Mouse (Mus musculus): ENCODE data around the gene Chl1.

Chl1 gene

DNA sequence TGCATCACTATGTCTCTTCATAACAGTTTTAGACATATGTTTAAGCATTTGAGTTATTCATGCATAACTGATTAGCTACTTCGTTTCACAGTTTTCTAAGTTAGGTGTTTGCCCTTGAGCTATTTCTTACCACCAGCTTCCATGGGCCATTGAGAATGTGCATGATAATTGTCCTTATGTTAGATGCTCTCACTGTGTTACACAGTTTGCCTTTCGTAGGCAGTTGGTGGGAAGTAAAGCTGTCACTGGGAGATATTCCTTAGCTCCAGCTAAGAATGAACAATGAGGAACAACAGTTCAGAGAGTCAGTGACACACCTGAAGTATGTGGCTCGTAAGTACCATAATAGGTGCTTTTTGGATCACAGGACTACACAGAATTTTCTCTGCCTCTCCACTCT, 35.9 kb downstream of the Chl1 start:
- 41% methylated on average over 3 of the region's 3 CpGs for WGBS

DNA sequence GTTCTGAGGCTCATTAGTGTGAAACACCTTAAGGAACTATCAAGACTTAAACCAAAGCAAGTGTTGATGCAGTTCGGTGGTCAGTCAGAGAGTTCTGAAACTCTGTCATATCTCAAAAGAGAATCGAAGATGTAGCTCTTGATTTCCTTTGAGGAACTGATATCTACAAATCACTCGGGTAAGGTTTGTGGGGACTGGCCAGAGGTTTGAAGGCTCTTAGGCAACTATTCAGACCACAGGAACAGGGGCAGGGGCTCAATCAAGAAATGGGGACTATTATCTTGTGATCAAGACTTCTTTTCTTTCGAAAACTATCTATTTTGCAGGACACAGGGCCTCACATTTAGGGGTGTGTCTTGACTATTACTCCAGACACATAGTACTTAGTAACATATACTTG, 39.5 kb downstream of the Chl1 start:
- 85% methylated on average over 4 of the region's 4 CpGs for whole genome bisulfite sequencing

DNA sequence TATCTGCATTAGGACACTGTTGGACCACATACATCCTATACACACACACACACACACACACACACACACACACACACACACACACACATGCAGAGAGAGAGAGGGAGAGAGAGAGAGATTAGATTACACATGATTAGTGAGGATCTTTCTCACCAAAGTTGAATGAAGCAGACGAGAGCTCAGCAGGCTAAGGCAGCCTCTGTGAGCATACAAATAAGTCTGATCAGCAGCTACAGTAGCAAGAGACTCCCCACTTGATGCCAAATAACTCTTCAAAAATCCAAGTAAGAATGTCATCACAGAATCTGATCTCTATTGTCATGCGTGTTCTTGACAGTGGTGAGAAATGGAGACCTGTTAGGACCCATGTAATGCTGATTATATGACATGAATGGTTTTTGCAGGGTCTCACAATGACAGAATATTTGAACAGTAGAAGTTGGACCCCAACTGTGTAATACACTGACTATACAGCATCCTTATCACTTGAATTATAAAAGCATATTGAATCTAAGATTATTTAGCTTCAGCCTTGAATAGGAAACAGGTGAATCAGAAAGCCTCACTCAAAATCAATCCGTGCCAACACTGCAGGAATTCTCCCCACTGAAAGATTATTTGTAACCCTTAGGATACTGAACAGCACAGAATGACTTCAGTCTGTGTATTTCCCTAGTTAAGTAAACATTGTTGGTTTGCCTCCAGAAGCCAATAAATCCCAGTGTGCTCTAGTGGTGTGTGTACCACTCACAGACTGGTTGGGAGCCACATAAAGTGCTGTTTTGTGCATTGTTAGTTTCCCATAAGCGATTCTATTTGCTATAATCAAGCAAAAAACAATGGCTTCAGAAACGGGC, 47.9 kb downstream of the Chl1 start:
- WGBS, result 39% methylated on average over 5 of the region's 5 CpGs

DNA sequence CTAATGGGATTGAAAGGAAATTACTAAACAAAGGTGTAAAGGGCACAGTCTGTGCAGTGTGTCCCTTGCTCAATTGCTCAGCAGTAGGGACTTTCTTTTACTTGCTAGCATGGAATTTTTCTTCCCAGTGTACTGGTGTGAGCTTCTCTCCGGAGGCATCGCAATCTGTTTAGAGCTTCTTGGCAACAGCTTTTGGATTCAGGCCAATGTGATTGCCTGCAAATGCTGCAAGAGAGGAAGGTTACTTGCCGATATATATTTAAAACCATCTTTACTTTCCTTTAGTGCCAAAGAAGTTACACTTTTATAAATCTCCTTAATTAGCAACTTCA, 48.5 kb downstream of the Chl1 start:
- WGBS, result 26% methylated on average over 3 of the region's 3 CpGs

DNA sequence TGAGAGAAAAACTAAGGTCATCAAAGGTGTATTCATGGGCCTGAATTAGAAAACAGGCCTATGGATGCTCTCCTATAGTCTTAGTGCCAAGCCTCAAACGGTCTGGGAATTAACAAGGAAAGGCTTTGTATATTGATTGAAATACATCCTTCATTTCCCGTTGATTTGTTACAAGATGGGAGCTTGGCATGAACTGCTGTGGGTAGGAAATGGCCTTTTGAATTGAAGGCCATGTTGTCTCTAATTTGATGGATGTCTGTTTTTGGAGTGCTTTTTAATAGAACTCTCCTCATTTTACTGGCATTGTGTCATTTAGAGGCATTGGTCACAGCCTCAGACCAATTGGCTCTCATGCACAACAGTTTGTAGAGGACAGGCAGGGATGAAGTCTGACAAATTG, 49.0 kb downstream of the Chl1 start:
- WGBS, result 34% methylated on average over 2 of the region's 2 CpGs

DNA sequence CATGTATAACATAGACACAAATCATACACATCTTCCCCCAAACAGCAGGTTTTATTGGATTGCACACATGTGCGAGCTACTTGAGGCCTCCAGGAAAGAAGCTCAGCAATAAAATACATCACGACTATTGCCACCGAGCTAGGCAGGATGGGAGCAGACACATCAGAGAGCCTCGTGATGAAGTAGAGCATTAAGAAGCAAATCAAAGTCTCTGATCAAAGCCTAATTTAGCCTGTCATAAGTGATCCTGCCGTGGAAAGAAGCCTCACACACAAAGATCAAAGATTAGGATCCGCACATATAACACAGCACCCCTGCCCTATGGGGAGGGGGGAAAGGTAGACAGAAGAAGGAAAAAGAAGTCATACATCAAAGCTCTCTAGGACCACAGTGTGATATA, 54.4 kb downstream of the Chl1 start:
- WGBS, result 70% methylated on average over 6 of the region's 6 CpGs

DNA sequence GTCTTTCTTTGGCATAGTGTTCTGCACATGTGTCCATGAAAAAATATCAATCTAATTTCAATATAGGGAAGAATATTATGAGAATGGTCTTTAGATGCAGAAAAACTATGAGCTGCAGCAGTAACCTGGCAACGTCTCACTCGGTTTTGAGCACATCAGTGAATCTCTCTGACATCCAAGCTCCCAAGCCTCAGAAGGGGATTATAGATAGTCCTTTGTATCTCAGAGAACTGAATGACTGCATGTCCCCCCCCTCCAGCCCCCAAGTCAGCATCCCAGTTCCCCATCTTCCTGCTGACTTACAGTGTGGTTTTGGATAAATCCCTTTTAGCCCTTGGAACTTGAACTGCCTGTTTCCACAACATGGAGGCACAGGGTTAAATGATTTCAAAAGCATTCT, 56.9 kb downstream of the Chl1 start:
- 18% methylated on average over 2 of the region's 2 CpGs for WGBS

DNA sequence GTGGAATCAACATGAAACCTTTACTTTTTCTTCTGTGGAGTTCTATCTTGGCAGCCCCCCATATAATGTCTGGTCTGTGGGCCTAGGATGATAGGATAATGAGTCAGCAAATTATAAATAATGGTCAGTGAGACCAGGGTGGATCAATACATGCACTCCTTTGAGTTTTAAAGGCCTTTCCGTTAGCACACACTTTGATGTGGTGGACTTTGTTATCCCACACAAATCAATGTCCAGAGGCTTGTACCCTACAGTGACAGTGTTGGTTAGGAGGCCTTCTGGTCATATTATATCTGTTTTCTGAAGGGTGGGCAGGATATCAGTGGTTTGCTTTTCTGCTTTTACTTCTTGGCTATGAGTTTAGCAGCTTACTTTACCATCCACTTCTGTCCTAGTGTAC, 62.3 kb downstream of the Chl1 start:
- WGBS, result 87% methylated on average over 1 of the region's 1 CpGs

DNA sequence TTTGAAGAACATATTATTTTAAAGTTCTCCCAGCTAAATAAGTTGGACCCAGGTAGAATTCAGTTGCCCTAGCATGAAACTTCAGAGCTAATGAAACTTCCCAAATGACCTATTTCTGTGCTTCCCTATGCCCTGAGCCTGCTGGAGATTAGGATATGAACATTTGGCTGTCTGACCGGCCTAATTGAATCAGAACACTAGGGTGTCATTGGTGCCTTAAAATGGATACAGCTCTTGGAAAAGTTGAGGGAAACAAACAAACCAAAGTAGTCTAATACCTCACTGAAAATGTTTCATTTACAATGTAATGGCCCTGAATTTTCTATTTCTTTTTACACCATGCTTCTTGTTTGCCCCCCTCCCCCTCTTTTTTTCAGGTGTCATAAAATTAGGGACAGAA, 73.8 kb downstream of the Chl1 start:
- 89% methylated on average over 1 of the region's 1 CpGs for WGBS

DNA sequence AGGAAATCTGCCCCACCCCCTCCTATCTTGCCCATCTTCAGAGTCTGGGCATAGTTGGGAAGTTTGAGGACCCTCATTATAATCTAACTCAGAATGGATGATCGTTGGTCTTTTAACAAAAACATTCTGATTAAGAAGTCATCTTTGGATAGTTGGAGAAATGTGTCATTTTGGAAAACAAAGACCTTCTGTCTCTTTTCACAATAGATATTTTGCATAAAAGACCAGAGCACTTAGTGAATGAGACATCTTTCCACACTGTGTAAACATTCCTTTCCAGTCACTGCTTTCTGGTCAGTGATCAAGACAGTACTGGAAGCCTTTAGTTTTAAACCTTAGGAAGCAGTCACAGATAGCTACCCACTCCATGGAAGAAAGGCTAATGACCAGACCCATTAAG, 75.3 kb downstream of the Chl1 start:
- 33% methylated on average over 1 of the region's 1 CpGs for WGBS

DNA sequence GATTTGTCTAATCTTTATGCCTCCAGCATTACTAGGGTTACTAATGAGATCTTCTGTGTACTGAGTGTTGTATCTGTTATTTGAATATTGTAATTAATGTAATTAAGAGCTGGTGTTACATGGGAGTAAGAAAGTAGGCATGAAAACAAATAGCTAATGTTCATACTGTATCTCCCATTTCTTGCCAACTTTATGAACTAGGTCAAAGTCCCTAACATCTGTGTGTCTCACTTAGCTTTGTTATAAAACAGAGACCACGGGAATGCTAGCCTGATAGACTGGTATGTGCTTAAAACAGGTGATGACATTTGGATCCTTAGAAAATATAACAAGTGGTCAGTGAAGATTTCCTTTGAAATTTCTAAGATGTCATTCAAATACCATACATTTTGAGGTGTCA, 75.7 kb downstream of the Chl1 start:
- WGBS, result 66% methylated on average over 1 of the region's 1 CpGs

DNA sequence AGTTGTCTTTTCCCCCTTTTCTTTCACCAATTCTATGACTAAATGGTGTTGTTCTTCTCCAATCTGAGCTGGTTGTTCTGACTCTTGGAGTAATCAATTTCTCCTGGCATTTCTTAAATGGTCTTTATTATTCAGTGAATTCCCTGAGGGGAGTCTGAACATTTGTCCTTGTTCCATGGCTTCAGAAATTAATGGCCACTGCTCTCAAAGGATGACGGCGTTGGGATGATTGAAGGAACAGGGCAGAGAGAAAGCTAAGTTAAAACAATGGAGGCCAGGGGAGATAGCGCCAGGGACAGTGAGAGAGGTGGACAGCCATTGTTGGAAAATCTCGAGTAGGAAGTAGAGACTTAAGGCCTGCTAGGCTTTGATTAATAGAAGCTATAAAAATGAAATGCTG, 91.7 kb downstream of the Chl1 start:
- WGBS, result 52% methylated on average over 4 of the region's 4 CpGs

DNA sequence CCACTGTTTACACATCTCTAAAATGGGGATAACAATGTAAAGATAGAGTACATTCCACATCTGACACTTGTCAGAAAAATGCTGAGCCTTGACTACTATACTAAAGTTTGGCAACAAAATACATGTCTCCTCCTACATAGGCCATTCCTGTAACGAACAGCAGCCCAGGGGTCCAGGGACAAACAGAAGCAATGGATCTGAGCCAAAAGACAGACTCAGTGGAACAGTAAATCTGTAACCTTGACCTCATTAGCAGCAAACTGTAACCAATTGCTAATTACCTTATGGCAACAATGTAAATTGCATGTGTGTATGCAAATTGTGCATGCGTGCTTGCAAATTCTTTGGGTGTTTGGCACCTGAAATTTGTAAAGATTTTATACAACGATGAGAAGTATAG, 100.3 kb downstream of the Chl1 start:
- WGBS, result 71% methylated on average over 3 of the region's 3 CpGs

DNA sequence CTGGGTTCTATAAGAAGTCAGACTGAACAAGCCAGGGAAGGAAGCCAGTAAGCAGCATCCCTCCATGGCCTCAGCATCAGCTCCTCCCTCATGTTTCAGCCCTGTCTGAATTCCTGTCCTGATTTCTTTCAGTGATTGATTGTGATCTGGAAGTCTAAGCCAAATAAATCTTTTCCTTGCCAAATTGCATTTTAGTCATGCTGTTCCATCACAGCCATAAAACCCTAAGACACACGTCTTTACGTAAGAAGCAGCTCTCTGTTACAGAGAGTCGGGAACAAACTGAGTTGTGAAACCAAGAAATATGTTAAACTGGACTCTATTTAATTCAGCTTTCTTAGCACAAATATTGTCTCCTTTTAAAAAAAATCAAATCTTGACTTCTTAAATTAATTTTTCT, 102.2 kb downstream of the Chl1 start:
- WGBS, result 53% methylated on average over 3 of the region's 3 CpGs

DNA sequence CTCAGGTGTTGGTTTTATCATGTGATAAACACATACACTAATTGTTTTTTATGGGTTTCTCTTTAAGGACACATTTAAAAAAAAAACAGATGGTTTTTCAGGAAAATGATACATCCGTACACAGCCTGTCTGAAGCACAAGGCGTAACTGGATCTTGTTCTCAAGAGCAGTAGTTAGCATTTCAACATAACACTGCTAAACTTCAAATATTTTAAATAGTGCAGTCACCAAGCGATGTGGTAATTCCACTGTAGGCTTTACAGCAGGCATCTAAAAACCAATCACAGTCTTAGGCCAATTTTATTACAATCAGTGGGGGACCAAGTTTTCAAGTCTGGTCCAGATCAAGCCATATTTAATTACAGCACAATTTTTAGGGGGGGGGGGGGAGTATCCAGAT, 103.3 kb downstream of the Chl1 start:
- 52% methylated on average over 3 of the region's 3 CpGs for WGBS

DNA sequence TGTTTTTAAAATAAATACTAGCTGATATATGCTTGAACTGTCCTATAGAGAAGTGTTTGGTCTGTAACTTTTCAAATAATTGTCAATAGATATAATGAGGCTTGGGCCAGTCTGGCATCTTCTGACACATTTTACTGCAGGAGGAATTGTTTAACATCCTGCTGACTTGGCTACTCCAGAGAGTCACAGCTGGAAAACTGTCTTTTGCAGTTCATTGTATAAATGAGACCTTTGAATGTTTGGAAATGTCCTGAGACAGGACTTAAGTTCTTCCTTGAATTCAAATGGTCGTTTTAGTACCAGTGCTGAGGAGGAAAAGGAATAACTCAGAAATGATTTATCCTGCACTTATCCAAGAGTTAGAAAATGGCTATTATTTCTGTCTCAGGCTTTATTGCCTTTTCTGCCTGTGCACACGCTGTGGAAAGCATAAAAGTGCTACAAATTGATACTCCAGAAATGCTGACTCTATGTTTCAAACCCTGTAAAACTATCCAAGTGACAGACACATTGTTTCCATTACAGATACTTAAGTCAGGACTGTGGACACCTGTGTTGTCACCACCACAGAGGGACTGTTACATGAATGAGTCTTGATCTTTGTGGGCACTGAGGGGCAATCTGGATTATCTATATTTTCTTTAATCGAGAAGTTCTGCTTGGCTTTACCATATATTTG, 105.7 kb downstream of the Chl1 start:
- WGBS, result 61% methylated on average over 3 of the region's 3 CpGs

DNA sequence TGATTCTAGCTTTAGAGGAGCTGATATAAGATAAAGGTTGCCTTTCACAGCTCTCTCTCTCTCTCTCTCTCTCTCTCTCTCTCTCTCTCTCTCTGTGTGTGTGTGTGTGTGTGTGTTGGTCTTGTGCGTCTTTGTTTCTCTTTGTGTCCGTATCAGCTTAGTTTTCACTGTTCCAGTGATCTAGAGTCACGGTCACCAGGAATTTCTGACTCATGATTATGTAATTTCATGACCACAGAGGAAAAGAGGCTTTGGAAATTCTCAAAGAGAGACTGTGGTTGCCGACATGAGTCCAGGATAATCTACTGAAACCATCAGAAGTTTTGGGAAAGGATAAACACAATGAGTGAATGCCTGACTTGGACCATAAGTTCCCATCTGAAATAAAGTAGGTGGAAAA, 110.5 kb downstream of the Chl1 start:
- 76% methylated on average over 4 of the region's 4 CpGs for WGBS

DNA sequence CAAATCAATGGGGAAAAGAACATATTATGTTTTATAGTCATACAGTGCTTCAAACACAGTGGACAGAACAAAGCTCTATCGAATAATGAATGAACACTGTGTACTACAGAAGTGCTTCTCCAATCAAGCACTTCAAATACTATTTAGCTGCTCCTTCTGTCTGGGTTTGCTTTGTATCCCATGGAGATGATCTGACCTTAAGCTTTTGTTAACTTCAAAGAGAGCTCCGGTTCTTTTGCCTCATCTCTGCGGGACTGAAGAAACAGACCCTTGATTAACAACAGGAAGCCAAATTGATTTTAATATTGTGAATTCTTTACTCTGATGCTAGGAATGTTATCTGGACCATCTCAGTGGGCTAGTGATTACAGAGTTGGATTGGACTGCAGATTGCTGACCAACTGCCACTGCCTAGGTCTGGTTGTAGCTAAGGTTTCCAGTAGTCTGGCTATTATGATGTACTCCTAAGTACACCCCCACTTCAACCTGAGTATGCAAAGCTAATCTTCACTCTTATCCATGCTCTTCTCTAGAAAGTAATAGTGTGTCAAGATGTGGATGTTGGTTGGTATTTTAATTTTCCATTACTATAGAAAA, 111.8 kb downstream of the Chl1 start:
- 50% methylated on average over 3 of the region's 3 CpGs for WGBS

DNA sequence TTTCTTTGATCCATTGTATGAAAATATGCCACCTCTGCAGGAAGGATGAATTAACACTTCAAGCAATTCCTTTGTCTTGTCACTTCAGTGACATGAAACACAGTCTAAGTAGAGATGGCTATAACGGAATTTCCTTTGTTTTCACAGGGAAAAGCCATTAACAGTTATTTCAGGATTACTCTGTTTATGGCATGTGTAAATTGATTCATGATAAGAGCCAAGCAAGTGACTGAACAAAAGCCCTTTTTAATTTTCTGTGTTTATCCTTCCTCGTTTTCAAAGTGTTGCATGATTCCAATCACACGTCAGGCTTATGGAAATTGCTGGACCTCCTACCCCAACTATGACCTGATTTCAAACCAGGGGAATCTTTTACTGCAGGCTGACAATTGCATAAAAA, 122.5 kb downstream of the Chl1 start:
- 52% methylated on average over 3 of the region's 3 CpGs for WGBS

DNA sequence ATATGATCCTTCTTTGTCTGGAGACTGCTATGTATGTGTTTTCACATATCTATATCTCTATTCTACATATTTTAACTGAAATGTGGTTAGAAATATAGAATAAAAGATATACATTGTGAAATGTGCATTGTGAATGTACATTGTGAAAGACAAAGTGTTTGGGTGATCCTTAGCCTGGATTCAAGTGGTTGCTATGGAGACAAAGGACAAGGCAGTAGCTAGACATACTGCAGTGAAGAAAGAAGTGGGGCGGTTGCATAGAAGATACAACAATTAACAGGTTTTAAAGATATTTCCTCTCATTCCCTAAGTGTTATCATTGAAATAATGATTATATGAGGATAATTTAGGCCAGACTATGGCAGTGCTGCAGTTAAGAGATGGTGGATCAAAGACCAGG, 146.4 kb downstream of the Chl1 start:
- WGBS, result 69% methylated on average over 1 of the region's 1 CpGs

DNA sequence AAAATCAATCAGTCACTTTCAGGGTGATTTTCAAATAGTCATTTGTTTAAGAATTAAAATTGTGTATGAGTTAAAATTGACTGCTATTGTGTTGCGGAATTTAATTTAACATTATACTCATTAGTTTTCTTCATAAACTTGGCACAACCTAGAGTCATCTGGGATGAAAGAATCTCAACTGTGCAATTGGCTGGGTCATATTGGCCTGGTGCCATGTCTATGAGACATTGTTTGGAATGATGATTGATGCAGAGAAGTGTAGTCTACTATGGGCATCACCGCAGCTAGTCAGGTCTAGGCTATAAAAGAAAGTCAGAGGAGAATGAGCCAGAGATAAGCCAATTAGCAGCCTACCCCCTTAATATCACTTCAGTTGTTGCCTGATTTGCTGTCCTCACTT, 148.8 kb downstream of the Chl1 start:
- 97% methylated on average over 2 of the region's 2 CpGs for WGBS

DNA sequence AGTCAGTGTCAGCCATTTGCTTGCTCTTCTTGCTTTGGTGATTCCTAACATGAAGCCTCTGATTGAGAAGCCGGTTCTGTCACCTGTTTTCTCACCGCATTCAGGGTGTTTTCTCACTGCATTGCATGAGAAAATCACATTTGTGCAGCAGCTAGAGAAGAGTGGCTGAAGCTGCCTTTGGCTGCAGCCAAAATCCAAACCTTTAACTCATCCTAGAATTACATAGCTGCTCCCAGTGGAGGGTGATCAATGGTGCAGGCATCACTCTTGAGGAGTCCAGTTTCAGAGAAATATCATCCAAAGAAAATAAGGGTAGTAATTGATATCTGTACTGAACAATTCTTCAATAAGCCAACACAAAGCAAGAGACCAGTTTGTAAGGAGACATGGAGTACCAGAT, 154.8 kb downstream of the Chl1 start:
- WGBS, result 74% methylated on average over 2 of the region's 2 CpGs

DNA sequence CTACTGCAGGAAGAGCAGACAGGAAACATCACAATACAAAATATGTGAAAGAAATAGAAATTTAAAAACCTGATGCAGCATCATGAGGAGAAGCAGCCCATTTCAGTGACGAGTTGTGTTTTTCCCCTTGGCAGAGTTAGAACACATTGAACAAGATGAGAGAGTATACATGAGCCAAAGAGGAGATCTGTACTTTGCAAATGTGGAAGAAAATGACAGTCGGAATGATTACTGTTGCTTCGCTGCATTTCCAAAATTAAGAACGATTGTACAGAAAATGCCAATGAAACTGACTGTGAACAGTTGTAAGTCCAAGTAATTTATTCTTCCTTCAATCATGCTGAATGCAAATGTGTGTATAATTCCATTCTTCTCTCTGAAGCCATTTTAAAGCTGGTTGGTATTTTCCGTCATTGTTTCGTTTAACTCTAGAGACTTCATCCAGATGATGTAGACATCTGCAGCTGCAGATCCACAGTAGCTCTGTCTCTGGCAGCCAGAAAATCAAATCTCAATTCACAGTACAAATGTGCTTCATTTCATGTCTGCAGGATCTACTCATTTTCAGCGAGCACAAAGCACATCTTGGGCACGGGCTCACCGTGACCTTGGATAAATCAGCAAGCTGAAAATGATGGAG, 155.4 kb downstream of the Chl1 start:
- WGBS, result 44% methylated on average over 9 of the region's 9 CpGs
